Mouse (Mus musculus) bone marrow macrophage, adult 2 months (primary cell): Measurements from ENCODE around the gene Astn1.

Experiments used
- CTCF ChIP-seq: IDR thresholded peaks from 2 replicates; pipeline ENCODE4 v1.5.1; 2012; ENCODE audit warnings: low read depth, mild to moderate bottlenecking, low read length, moderate library complexity
- POLR2A ChIP-seq: IDR thresholded peaks from 2 replicates; pipeline ENCODE4 v1.6.1; 2012; ENCODE audit warnings: mild to moderate bottlenecking, low read depth, low read length, borderline replicate concordance

GRCm38 (mm10) chr1:158361964-158362291, at the start of gene Astn1:
- no peak for TF ChIP-seq POLR2A
- no peak for TF ChIP-seq CTCF
